Mouse (Mus musculus): ENCODE results near the gene Gm5129. TPM values are rescaled to one million over a fixed set of nuclear protein-coding genes. Genes with fewer than 3 reads are reported as not detected.

Gene Gm5129
- polyA plus RNA-seq, 1 experiment from 2014 or later, result not detected

GRCm38 (mm10) chr5:29772038-29772437 is 36.3 kb upstream of the Gm5129 start:
- no peaks in the 10 kb centered on the region for H3K4me1 ChIP-seq (ENCODE audit: control insufficient read depth, insufficient read depth, low read length)
- no peaks in the 10 kb centered on the region for H3K27me3 ChIP-seq (ENCODE audit: control insufficient read depth, insufficient read depth, low read length)
- DNase-seq (ENCODE audit: low spot score) (no peak), ATAC-seq (ENCODE audit: insufficient read depth, low FRiP score, low TSS enrichment) (no peak)
- no peak overlapping the region for H3K9ac ChIP-seq (ENCODE audit: low read length)
- H3K27ac ChIP-seq (ENCODE audit: low read depth, low read length), result no peak overlapping the region
- no peaks in the 10 kb centered on the region for H3K9me3 ChIP-seq (ENCODE audit: control insufficient read depth, low read length)
- H3K4me3 ChIP-seq (ENCODE audit: low read depth, low read length), result no peak overlapping the region
- no peak overlapping the region for H3K4me2 ChIP-seq (ENCODE audit: low read depth)
- 88% methylated on average over 2 of the region's 2 CpGs for WGBS
- no peaks in the 10 kb centered on the region; the same call in 1 of the 2 replicates for H3K36me3 ChIP-seq (ENCODE audit: control insufficient read depth, insufficient read depth, low read length)

DNA sequence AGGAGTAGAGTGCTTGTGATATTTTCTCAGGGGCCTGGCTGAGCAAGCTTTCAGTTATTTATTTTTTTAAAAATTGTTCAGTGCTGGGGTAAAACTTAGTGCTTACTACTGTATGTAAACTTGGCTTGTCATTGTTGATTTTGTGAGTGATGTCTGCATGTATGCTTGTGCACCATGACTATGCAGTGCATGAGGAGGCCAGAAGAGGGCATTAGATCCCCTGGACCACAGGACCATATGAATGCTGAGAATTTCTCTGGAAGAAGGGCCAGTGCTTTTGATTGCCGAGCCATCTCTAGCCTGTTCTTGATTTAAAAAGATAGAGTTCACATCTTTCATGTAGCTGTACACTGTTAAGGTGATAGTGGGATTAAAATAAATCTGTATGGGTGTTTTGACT is 35.2 kb upstream of the Gm5129 start:
- no peak for ATAC-seq (ENCODE audit: insufficient read depth, low FRiP score, low TSS enrichment)
- Histone ChIP-seq H3K27me3 (ENCODE audit: control insufficient read depth, insufficient read depth, low read length) (no peaks in the 10 kb centered on the region), H3K4me2 (ENCODE audit: low read depth) (no peak overlapping the region), H3K9ac (ENCODE audit: low read length) (no peak overlapping the region), H3K9me3 (ENCODE audit: control insufficient read depth, low read length) (no peaks in the 10 kb centered on the region), H3K4me3 (ENCODE audit: low read depth, low read length) (no peak overlapping the region), H3K4me1 (ENCODE audit: control insufficient read depth, insufficient read depth, low read length) (no peaks in the 10 kb centered on the region), H3K36me3 (ENCODE audit: control insufficient read depth, insufficient read depth, low read length) (no peaks in the 10 kb centered on the region; the same call in 1 of the 2 replicates), H3K27ac (ENCODE audit: low read depth, low read length) (no peak overlapping the region)
- 90% methylated on average over 1 of the region's 1 CpGs for WGBS
- no peak for DNase-seq (ENCODE audit: low spot score)

GRCm38 (mm10) chr5:29759318-29759717 is 23.6 kb upstream of the Gm5129 start:
- H3K36me3 ChIP-seq (ENCODE audit: control insufficient read depth, insufficient read depth, low read length), result no peaks in the 10 kb centered on the region; the same call in none of the 2 replicates
- no peak overlapping the region for H3K4me3 ChIP-seq (ENCODE audit: low read depth, low read length)
- ATAC-seq (ENCODE audit: insufficient read depth, low FRiP score, low TSS enrichment) (no peak), DNase-seq (ENCODE audit: low spot score) (no peak)
- H3K27me3 ChIP-seq (ENCODE audit: control insufficient read depth, insufficient read depth, low read length), result no peaks in the 10 kb centered on the region
- H3K27ac ChIP-seq (ENCODE audit: low read depth, low read length), result no peak overlapping the region
- no peaks in the 10 kb centered on the region for H3K4me1 ChIP-seq (ENCODE audit: control insufficient read depth, insufficient read depth, low read length)
- H3K9ac ChIP-seq (ENCODE audit: low read length), result no peak overlapping the region
- H3K9me3 ChIP-seq (ENCODE audit: control insufficient read depth, low read length), result no peaks in the 10 kb centered on the region
- H3K4me2 ChIP-seq (ENCODE audit: low read depth), result no peak overlapping the region
- 92% methylated on average over 5 of the region's 5 CpGs for WGBS

DNA sequence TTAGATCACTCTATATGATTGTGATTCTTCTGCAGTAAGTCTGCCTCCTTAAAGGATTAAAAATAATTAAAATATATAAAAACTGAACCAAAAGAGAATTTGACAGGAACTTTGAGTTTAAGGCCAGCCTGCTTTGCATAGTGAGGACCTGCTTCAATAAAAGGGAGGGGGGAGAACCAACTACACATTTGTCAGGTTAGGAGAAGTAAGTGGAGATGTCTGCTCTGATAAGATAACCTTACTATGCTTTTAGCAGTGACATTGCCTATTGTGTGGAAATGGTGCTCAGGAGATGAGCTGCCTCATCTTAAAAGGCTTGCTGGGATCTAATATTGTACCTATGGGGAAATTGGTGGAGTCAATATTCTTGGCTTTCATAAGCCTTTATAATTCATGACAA is 17.2 kb upstream of the Gm5129 start:
- H3K4me3 ChIP-seq (ENCODE audit: low read depth, low read length), result no peak overlapping the region
- H3K4me2 ChIP-seq (ENCODE audit: low read depth), result no peak overlapping the region
- no peaks in the 10 kb centered on the region for H3K9me3 ChIP-seq (ENCODE audit: control insufficient read depth, low read length)
- no peak overlapping the region for H3K9ac ChIP-seq (ENCODE audit: low read length)
- no peak for ATAC-seq (ENCODE audit: insufficient read depth, low FRiP score, low TSS enrichment)
- DNase-seq (ENCODE audit: low spot score), result no peak
- peaks cover 11% of the 10 kb centered on the region for H3K36me3 ChIP-seq (ENCODE audit: control insufficient read depth, insufficient read depth, low read length)
- H3K27me3 ChIP-seq (ENCODE audit: control insufficient read depth, insufficient read depth, low read length), result no peaks in the 10 kb centered on the region
- no peaks in the 10 kb centered on the region for H3K4me1 ChIP-seq (ENCODE audit: control insufficient read depth, insufficient read depth, low read length)
- no peak overlapping the region for H3K27ac ChIP-seq (ENCODE audit: low read depth, low read length)

GRCm38 (mm10) chr5:29751306-29751705 is 15.6 kb upstream of the Gm5129 start:
- H3K27ac ChIP-seq (ENCODE audit: low read depth, low read length), result no peak overlapping the region
- H3K4me1 ChIP-seq (ENCODE audit: control insufficient read depth, insufficient read depth, low read length), result no peaks in the 10 kb centered on the region
- no peaks in the 10 kb centered on the region for H3K9me3 ChIP-seq (ENCODE audit: control insufficient read depth, low read length)
- no peak overlapping the region for H3K4me3 ChIP-seq (ENCODE audit: low read depth, low read length)
- peaks cover 11% of the 10 kb centered on the region; the same call in 1 of the 2 replicates for H3K36me3 ChIP-seq (ENCODE audit: control insufficient read depth, insufficient read depth, low read length)
- H3K9ac ChIP-seq (ENCODE audit: low read length), result no peak overlapping the region
- DNase-seq (ENCODE audit: low spot score), result no peak
- ATAC-seq (ENCODE audit: insufficient read depth, low FRiP score, low TSS enrichment), result no peak
- H3K4me2 ChIP-seq (ENCODE audit: low read depth), result no peak overlapping the region
- H3K27me3 ChIP-seq (ENCODE audit: control insufficient read depth, insufficient read depth, low read length), result no peaks in the 10 kb centered on the region

GRCm38 (mm10) chr5:29747661-29748060 is 11.9 kb upstream of the Gm5129 start:
- H3K9me3 ChIP-seq (ENCODE audit: control insufficient read depth, low read length), result no peaks in the 10 kb centered on the region
- H3K9ac ChIP-seq (ENCODE audit: low read length), result no peak overlapping the region
- DNase-seq (ENCODE audit: low spot score) (no peak), ATAC-seq (ENCODE audit: insufficient read depth, low FRiP score, low TSS enrichment) (no peak)
- H3K4me3 ChIP-seq (ENCODE audit: low read depth, low read length), result no peak overlapping the region
- H3K27me3 ChIP-seq (ENCODE audit: control insufficient read depth, insufficient read depth, low read length), result no peaks in the 10 kb centered on the region
- H3K4me2 ChIP-seq (ENCODE audit: low read depth), result no peak overlapping the region
- no peaks in the 10 kb centered on the region for H3K4me1 ChIP-seq (ENCODE audit: control insufficient read depth, insufficient read depth, low read length)
- H3K36me3 ChIP-seq (ENCODE audit: control insufficient read depth, insufficient read depth, low read length), result peaks cover 9% of the 10 kb centered on the region; the same call in 1 of the 2 replicates
- 89% methylated on average over 2 of the region's 2 CpGs for WGBS
- no peak overlapping the region for H3K27ac ChIP-seq (ENCODE audit: low read depth, low read length)

DNA sequence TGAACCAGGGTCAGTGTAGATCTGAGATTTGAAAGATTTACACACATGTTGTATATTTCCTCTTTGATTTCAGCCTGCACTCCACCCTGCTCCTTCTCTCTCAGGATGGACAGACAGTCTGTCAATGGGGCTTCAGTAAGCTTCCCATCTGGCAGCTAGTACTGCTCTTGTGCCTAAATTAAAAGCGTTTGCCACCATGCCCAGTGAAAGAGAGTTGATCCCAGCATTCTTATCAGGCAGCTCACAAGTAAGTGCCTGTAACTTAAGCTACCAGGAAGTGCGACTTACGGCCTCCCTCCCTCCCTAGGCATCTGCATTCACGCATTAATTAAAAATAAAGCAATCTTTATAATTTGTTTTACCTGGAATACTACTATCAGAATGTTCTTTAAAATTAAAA is 5.4 kb upstream of the Gm5129 start:
- Histone ChIP-seq H3K9me3 (ENCODE audit: control insufficient read depth, low read length) (no peaks in the 10 kb centered on the region), H3K4me2 (ENCODE audit: low read depth) (no peak overlapping the region), H3K36me3 (ENCODE audit: control insufficient read depth, insufficient read depth, low read length) (no peaks in the 10 kb centered on the region), H3K27me3 (ENCODE audit: control insufficient read depth, insufficient read depth, low read length) (no peaks in the 10 kb centered on the region), H3K9ac (ENCODE audit: low read length) (no peak overlapping the region), H3K4me3 (ENCODE audit: low read depth, low read length) (no peak overlapping the region), H3K4me1 (ENCODE audit: control insufficient read depth, insufficient read depth, low read length) (peaks cover 3% of the 10 kb centered on the region), H3K27ac (ENCODE audit: low read depth, low read length) (no peak overlapping the region)
- DNase-seq (ENCODE audit: low spot score) (no peak), ATAC-seq (ENCODE audit: insufficient read depth, low FRiP score, low TSS enrichment) (no peak)
- 88% methylated on average over 4 of the region's 4 CpGs for WGBS

DNA sequence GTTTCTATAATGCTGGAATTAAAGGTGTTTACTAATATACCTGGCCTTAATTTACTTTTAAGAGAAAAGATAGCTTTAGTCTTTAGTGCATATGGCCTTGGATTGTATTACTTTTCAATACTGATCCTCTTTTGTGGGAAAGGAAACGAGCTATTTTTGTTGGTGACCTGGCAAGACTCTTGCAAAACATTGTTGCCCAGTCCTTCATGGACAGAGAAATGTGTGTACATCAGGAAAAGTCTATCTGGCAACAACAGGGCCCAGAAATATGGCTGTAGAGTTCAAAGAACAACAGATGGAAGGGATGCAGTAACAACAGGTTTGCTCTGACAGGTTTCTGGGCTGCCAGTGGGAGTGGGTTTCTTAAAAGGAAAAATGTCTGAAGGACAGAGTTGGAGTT is 4.9 kb upstream of the Gm5129 start:
- DNase-seq (ENCODE audit: low spot score), result no peak
- H3K9ac ChIP-seq (ENCODE audit: low read length), result no peak overlapping the region
- H3K9me3 ChIP-seq (ENCODE audit: control insufficient read depth, low read length), result no peaks in the 10 kb centered on the region
- H3K4me1 ChIP-seq (ENCODE audit: control insufficient read depth, insufficient read depth, low read length), result peaks cover 3% of the 10 kb centered on the region
- no peaks in the 10 kb centered on the region for H3K36me3 ChIP-seq (ENCODE audit: control insufficient read depth, insufficient read depth, low read length)
- no peak overlapping the region for H3K27ac ChIP-seq (ENCODE audit: low read depth, low read length)
- H3K4me3 ChIP-seq (ENCODE audit: low read depth, low read length), result no peak overlapping the region
- H3K27me3 ChIP-seq (ENCODE audit: control insufficient read depth, insufficient read depth, low read length), result no peaks in the 10 kb centered on the region
- ATAC-seq (ENCODE audit: insufficient read depth, low FRiP score, low TSS enrichment), result no peak
- WGBS, result 91% methylated on average over 1 of the region's 1 CpGs
- no peak overlapping the region for H3K4me2 ChIP-seq (ENCODE audit: low read depth)

DNA sequence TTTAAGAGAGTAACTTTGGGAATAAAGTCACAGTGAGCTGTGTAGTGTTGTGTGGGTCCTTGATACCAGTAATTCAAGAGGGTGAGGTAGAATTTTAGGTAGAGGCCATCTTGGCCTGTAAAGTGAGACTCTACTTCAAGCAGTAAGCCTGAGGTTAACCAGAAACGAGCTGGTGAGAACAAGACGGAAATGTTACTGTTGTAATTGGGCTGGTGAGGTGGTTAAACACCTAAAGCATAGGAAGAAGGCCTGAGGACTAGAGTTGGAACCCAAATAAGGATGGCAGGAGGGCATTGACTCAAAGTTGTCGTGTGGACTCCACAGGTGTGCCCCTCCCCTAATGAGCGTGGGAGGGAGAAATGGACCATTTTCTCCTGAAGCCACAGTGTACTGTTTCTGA is 2.3 kb upstream of the Gm5129 start:
- no peak for DNase-seq (ENCODE audit: low spot score)
- Histone ChIP-seq H3K4me3 (ENCODE audit: low read depth, low read length) (no peak overlapping the region), H3K4me2 (ENCODE audit: low read depth) (no peak overlapping the region), H3K9ac (ENCODE audit: low read length) (no peak overlapping the region), H3K27me3 (ENCODE audit: control insufficient read depth, insufficient read depth, low read length) (no peaks in the 10 kb centered on the region), H3K36me3 (ENCODE audit: control insufficient read depth, insufficient read depth, low read length) (no peaks in the 10 kb centered on the region), H3K4me1 (ENCODE audit: control insufficient read depth, insufficient read depth, low read length) (peaks cover 3% of the 10 kb centered on the region), H3K27ac (ENCODE audit: low read depth, low read length) (no peak overlapping the region), H3K9me3 (ENCODE audit: control insufficient read depth, low read length) (no peaks in the 10 kb centered on the region)
- 86% methylated on average over 4 of the region's 4 CpGs for WGBS
- no peak for ATAC-seq (ENCODE audit: insufficient read depth, low FRiP score, low TSS enrichment)
